Mouse (Mus musculus) embryonic facial prominence, embryonic 10.5 days (tissue): ENCODE results near the gene Fam81b. TPM values are rescaled to one million over a fixed set of nuclear protein-coding genes. Genes with fewer than 3 reads are reported as not detected.

Source experiments
- DNase-seq: peaks from one replicate; pipeline ENCODE4 v3.0.0-alpha.2; 2017; ENCODE audit warnings: low spot score
- H3K27ac ChIP-seq: fragments of 300-500 bp; sonication (generic); replicated peaks from 2 replicates; pipeline ENCODE4 v1.5.1; 2016; ENCODE audit warnings: mild to moderate bottlenecking
- H3K27me3 ChIP-seq: fragments of 300-500 bp; sonication (generic); replicated peaks from 2 replicates; pipeline ENCODE4 v1.6.1; 2016; ENCODE audit warnings: low read depth, mild to moderate bottlenecking; ENCODE audit not compliant: poor library complexity, severe bottlenecking
- H3K36me3 ChIP-seq: fragments of 300-500 bp; sonication (generic); replicated peaks from 2 replicates; pipeline ENCODE4 v1.6.1; 2016; ENCODE audit warnings: mild to moderate bottlenecking, moderate library complexity
- H3K4me1 ChIP-seq: fragments of 300-500 bp; sonication (generic); 2 replicates; pipeline ENCODE4 v1.6.1; 2016
- H3K4me3 ChIP-seq: fragments of 300-500 bp; sonication (generic); 2 replicates; pipeline ENCODE4 v1.5.1; 2016; ENCODE audit warnings: mild to moderate bottlenecking, moderate library complexity
- H3K9me3 ChIP-seq: fragments of 300-500 bp; sonication (generic); 2 replicates; pipeline ENCODE4 v1.6.1; 2016; ENCODE audit warnings: mild to moderate bottlenecking
- WGBS: fragments of 180-500 bp; shearing (Covaris S2); methylation state at CpG from one replicate; pipeline ENCODE4 v1.1.7; 2016; 5-methylcytosine and 5-hydroxymethylcytosine counted together
- microRNA-seq: library from miRNA; unstranded; fragments of <30 nt; microRNA quantifications from one replicate; pipeline ENCODE4, GENCODE M21; 2017
- polyA plus RNA-seq: library from polyadenylated mRNA; unstranded; fragments of >200 nt; fragmentation: Nextera tagmentation; extraction: Ambion mirVana; gene quantifications from 2 replicates; pipeline ENCODE4 v1.2.1, GENCODE M21; 2016

Fam81b gene
- polyA plus RNA-seq, 1 experiment from 2014 or later: not detected

- Histone ChIP-seq H3K9me3 (peaks cover 5% of the 10 kb centered on the region; the same call in 1 of the 2 replicates), H3K27ac (no peak overlapping the region), H3K27me3 (no peaks in the 10 kb centered on the region), H3K4me1 (no peaks in the 10 kb centered on the region), H3K4me3 (no peak overlapping the region), H3K36me3 (peaks cover 64% of the 10 kb centered on the region)
- WGBS: 93% methylated on average over 5 of the region's 5 CpGs
- no peak for DNase-seq
Measured at GRCm38 (mm10) chr13:76178700-76179099, 126.2 kb downstream of the Fam81b start.

GRCm38 (mm10) chr13:76174297-76174696 lies 130.6 kb downstream of the Fam81b start:
- H3K9me3 ChIP-seq: peaks cover 5% of the 10 kb centered on the region; the same call in 1 of the 2 replicates
- no peak overlapping the region for H3K4me3 ChIP-seq
- no peak overlapping the region for H3K27ac ChIP-seq
- H3K36me3 ChIP-seq: peaks cover 50% of the 10 kb centered on the region
- no peak for DNase-seq
- no peaks in the 10 kb centered on the region for H3K4me1 ChIP-seq
- no peaks in the 10 kb centered on the region for H3K27me3 ChIP-seq

GRCm38 (mm10) chr13:76160587-76160986 lies 144.3 kb downstream of the Fam81b start:
- Histone ChIP-seq H3K4me3 (no peak overlapping the region), H3K27ac (no peak overlapping the region), H3K9me3 (no peaks in the 10 kb centered on the region), H3K27me3 (no peaks in the 10 kb centered on the region), H3K4me1 (no peaks in the 10 kb centered on the region), H3K36me3 (peaks cover 83% of the 10 kb centered on the region)
- WGBS: 86% methylated on average over 2 of the region's 2 CpGs
- DNase-seq: no peak

- no peaks in the 10 kb centered on the region for H3K4me1 ChIP-seq
- no peak overlapping the region for H3K27ac ChIP-seq
- no peaks in the 10 kb centered on the region for H3K9me3 ChIP-seq
- no peak for DNase-seq
- H3K4me3 ChIP-seq: no peak overlapping the region
- peaks cover 82% of the 10 kb centered on the region for H3K36me3 ChIP-seq
- no peaks in the 10 kb centered on the region for H3K27me3 ChIP-seq
- WGBS: 91% methylated on average over 1 of the region's 1 CpGs
Measured at GRCm38 (mm10) chr13:76157508-76157907, 147.4 kb downstream of the Fam81b start.

- Histone ChIP-seq H3K36me3 (peaks cover 79% of the 10 kb centered on the region), H3K9me3 (no peaks in the 10 kb centered on the region), H3K4me1 (no peaks in the 10 kb centered on the region), H3K27me3 (no peaks in the 10 kb centered on the region), H3K27ac (no peak overlapping the region), H3K4me3 (no peak overlapping the region)
- WGBS: 94% methylated on average over 3 of the region's 3 CpGs
- DNase-seq: no peak
Measured at GRCm38 (mm10) chr13:76157099-76157498, 147.8 kb downstream of the Fam81b start.

Small RNAs within 50 kb of the gene (microRNA-seq; reads per million reads assigned to microRNA genes)
- gene Gm24025: not detected

Other genes starting within 250 kb of the Fam81b start
- gene Gpr150, start 248.1 kb downstream of the Fam81b start, polyA plus RNA-seq: 0.40 and 0.49 TPM in 2 replicates
- 4.6 and 5.3 TPM in 2 replicates for gene Arsk, start 206.4 kb downstream of the Fam81b start, polyA plus RNA-seq
- gene Ttc37, start 206.3 kb downstream of the Fam81b start, polyA plus RNA-seq: 16.0 and 17.0 TPM in 2 replicates
- gene Mctp1, start 79.5 kb upstream of the Fam81b start, polyA plus RNA-seq: 0.88 and 1.4 TPM in 2 replicates